Mouse (Mus musculus) layer of hippocampus, postnatal 36 days (tissue): Measurements from ENCODE around the gene 9630041A04Rik. TPM values are rescaled to one million over a fixed set of nuclear protein-coding genes. Genes with fewer than 3 reads are reported as not detected.

Experiments used
- DNase-seq, 2 experiments: peaks; one replicate each; pipeline ENCODE4 v3.0.0; 2022
- total RNA-seq, 2 experiments: library from RNA; stranded (reverse); gene quantifications; 2 replicates each; pipeline ENCODE4 v1.2.3; 2021

Gene 9630041A04Rik
- total RNA-seq, 2 experiments from 2014 or later = not detected

- DNase-seq = no peak
These were observed 57.7 kb downstream of the 9630041A04Rik start for GRCm38 (mm10) chr9:101919324-101919723.

- DNase-seq = no peak
These were observed 61.2 kb downstream of the 9630041A04Rik start for GRCm38 (mm10) chr9:101922846-101923245.

- no peak for DNase-seq
These were observed 63.2 kb downstream of the 9630041A04Rik start for GRCm38 (mm10) chr9:101924829-101925228.

GRCm38 (mm10) chr9:101933946-101934573, 72.4 kb downstream of the 9630041A04Rik start:
- DNase-seq = no peak

- DNase-seq = no peak
These were observed 73.2 kb downstream of the 9630041A04Rik start for GRCm38 (mm10) chr9:101934887-101935286.

- no peak for DNase-seq
These were observed 76.4 kb downstream of the 9630041A04Rik start for GRCm38 (mm10) chr9:101938066-101938465.

- peak in 1 of 2 experiments; percentile 14 for DNase-seq
These were observed 77.4 kb downstream of the 9630041A04Rik start for GRCm38 (mm10) chr9:101939006-101939405.

GRCm38 (mm10) chr9:101940182-101940581, 78.5 kb downstream of the 9630041A04Rik start:
- DNase-seq = no peak

- peak; percentile 11 to 15 for DNase-seq
These were observed 80.5 kb downstream of the 9630041A04Rik start for GRCm38 (mm10) chr9:101942058-101942669.

GRCm38 (mm10) chr9:101945326-101945725, 83.7 kb downstream of the 9630041A04Rik start:
- no peak for DNase-seq

GRCm38 (mm10) chr9:101945814-101946213, 84.2 kb downstream of the 9630041A04Rik start:
- DNase-seq = no peak

GRCm38 (mm10) chr9:101950101-101950500, 88.5 kb downstream of the 9630041A04Rik start:
- DNase-seq = no peak

- no peak for DNase-seq
These were observed 92.9 kb downstream of the 9630041A04Rik start for GRCm38 (mm10) chr9:101954529-101954928.

- DNase-seq = peak in 1 of 2 experiments; percentile 21
These were observed 94.6 kb downstream of the 9630041A04Rik start for GRCm38 (mm10) chr9:101956228-101956627.

- DNase-seq = no peak
These were observed 110.2 kb downstream of the 9630041A04Rik start for GRCm38 (mm10) chr9:101971806-101972205.

GRCm38 (mm10) chr9:101972314-101972713, 110.7 kb downstream of the 9630041A04Rik start:
- DNase-seq = no peak

- DNase-seq = no peak
These were observed 115.3 kb downstream of the 9630041A04Rik start for GRCm38 (mm10) chr9:101976884-101977465.

- no peak for DNase-seq
These were observed 119.5 kb downstream of the 9630041A04Rik start for GRCm38 (mm10) chr9:101981161-101981560.

GRCm38 (mm10) chr9:101982378-101982777, 120.7 kb downstream of the 9630041A04Rik start:
- DNase-seq = no peak

- no peak for DNase-seq
These were observed 125.3 kb downstream of the 9630041A04Rik start for GRCm38 (mm10) chr9:101986910-101987309.

- DNase-seq = no peak
These were observed 128.4 kb downstream of the 9630041A04Rik start for GRCm38 (mm10) chr9:101990032-101990431.

GRCm38 (mm10) chr9:101990836-101991235, 129.2 kb downstream of the 9630041A04Rik start:
- no peak for DNase-seq
